Mouse (Mus musculus): Measurements from ENCODE around the gene Kank1. TPM values are rescaled to one million over a fixed set of nuclear protein-coding genes. Genes with fewer than 3 reads are reported as not detected.

Gene Kank1
- 7.8 and 8.0 TPM in 2 replicates for polyA plus RNA-seq (2016; fragmentation: Nextera tagmentation; extraction: Ambion mirVana)

DNA sequence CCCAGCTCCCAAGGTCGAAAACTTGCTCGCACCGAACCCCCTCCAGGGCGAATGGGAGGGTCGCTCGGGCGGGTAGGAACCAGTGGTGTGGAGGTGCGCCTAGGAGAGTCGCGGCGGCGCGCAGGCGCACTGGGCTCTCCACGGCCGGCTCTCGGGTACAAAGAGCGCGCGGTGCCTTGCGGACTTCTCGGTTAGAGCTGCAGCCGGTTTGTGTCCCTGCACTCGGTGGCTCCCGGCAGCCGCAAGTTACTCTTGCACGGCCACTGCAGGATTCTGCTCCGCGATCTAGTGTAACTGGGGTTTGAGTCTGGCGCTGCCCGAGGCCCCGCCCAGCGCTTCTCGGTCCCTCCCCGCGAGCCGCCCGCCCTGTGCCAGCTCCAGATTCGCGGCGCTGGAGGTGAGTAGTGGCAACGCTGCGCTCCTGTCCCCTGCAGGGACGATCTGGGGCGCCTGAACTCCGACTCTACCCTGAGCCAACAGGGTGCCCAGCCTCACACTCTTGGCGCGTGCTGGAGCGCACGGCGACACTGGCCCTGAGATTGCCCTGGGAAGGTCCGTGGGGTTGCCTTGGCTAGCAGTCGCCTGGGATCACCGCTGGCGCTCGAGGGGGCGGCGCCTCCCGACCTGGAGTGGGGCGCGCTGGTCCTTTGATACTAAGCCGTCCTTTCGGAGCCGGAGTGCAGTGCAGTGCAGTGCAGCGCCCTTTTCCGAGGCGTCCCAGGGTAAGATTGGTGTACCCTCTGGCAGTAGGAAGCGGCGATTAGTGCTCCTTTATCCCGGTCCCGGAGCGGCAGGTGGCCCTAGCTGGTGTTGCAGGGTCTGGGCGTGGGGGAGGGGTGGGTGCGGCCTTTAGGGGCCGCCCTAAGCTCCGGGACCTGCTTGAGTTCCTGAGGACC, at the start of gene Kank1:
Gene Kank1, plus strand, starts transcription at position 380 of the 896 bp plus-strand sequence.
- H3K4me3 ChIP-seq, result peak within 1 kb of the TSS; percentile 58
- WGBS (ENCODE audit: insufficient replicate concordance), result 2% methylated on average over 76 of the region's 76 CpGs
- peak; percentile 71 for ATAC-seq
- no peaks in the 10 kb centered on the region for H3K9me3 ChIP-seq (replicated peaks)
- H3K4me1 ChIP-seq, result peaks cover 7% of the 10 kb centered on the region; the same call in 1 of the 2 replicates
- H3K4me2 ChIP-seq, result peak within 1 kb of the TSS; percentile 72
- H3K27me3 ChIP-seq (replicated peaks), result peaks cover 64% of the 10 kb centered on the region
- H3K27ac ChIP-seq, result peak within 1 kb of the TSS; percentile 48; the same call in 1 of the 2 replicates
- H3K9ac ChIP-seq, result peak within 1 kb of the TSS; percentile 31
- H3K36me3 ChIP-seq, result no peaks in the 10 kb centered on the region

DNA sequence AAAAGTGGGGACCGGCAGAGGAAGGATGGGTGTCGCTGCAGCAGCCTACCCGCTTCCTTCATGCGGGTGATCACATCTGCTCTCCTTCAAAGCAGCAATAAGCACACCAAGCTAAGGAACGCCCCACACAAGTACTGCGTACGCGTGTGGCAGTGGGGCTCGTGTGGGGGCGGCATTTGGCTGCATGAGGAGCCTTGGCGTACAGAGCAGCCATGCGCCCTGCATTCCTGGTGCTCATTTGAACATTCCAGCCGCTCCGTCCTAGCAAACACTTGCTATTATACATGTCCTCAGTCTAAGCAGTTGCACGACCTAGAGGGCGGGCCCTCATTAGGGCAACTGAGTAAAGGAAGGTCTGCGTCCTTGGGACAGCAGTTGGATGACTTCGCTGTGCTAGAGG, 49.1 kb upstream of the Kank1 start:
- WGBS (ENCODE audit: insufficient replicate concordance), result 85% methylated on average over 18 of the region's 18 CpGs
- ATAC-seq, result no peak

DNA sequence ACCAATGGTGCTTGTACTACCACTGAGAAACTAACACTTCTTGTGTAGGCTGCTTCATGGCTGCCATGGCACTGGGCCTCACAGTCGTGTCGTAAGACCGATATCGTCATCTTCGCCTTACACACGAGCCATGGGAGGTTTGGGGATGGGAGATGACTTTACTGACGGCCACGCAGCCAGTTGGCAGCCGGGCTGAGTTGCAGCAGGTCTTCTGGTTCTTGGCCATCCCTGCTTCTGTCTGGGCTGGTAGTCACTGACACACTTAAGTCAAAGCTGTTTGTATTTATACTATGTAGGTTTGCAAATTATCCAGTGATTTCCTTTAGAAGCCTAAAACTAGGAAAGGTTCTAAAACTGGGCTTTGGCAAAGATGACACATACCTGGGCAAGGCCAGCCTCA, 43.0 kb upstream of the Kank1 start:
- H3K9ac ChIP-seq, result no peak overlapping the region

More for the DNA sequence above, 49.1 kb upstream of the Kank1 start:
- no peaks in the 10 kb centered on the region for H3K9me3 ChIP-seq (replicated peaks)
- no peak overlapping the region for H3K4me3 ChIP-seq
- peaks cover 69% of the 10 kb centered on the region for H3K36me3 ChIP-seq
- H3K27me3 ChIP-seq (replicated peaks), result no peaks in the 10 kb centered on the region
- H3K4me1 ChIP-seq, result no peaks in the 10 kb centered on the region
- H3K27ac ChIP-seq, result no peak overlapping the region
- H3K4me2 ChIP-seq, result no peak overlapping the region
- H3K9ac ChIP-seq, result no peak overlapping the region

DNA sequence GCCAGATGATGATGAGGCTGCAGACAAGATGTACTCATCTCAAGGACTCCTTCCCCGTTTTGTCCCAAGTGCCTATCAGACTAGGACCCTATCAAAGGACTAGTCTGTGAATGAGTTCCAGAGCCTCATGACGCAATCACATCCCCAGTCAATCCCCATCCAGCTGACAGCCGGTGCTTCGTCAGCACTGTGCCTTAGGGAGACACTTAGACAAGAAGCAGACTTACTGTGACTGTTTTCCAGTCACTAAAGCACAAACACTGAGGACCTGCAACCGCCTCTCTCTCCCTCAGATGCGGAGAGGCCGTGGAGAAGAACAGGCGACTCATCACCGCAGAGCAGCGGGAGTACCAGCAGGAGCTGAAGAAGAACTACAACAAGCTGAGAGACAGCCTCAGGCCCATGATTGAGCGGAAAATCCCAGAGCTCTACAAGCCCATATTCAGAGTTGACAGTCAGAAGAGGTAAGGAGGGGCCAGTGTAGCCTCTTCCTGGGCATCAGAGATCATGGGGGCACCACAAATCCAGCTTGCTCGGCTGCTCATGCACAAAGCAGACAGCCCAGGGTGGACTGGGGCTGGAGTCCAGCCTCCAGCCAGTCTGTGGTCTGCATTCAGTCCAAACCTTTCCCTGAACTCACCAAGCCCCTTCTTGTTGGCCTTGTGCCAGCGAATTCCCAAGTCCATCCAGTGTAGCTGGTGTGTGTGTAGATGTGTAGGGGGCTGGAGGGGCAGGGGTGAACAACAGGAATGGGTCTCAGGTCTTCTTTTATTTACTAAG, 36.5 kb upstream of the Kank1 start:
- H3K4me1 ChIP-seq, result no peaks in the 10 kb centered on the region
- H3K9ac ChIP-seq, result no peak overlapping the region
- no peak overlapping the region for H3K4me3 ChIP-seq
- H3K27me3 ChIP-seq (replicated peaks), result no peaks in the 10 kb centered on the region
- H3K9me3 ChIP-seq (replicated peaks), result no peaks in the 10 kb centered on the region
- H3K36me3 ChIP-seq, result peaks cover 6% of the 10 kb centered on the region; the same call in 1 of the 2 replicates
- 69% methylated on average over 13 of the region's 13 CpGs for WGBS (ENCODE audit: insufficient replicate concordance)
- H3K27ac ChIP-seq, result no peak overlapping the region
- no peak for ATAC-seq
- no peak overlapping the region for H3K4me2 ChIP-seq

More for the DNA sequence above, 43.0 kb upstream of the Kank1 start:
- ATAC-seq, result no peak
- H3K9me3 ChIP-seq (replicated peaks), result no peaks in the 10 kb centered on the region
- H3K4me1 ChIP-seq, result no peaks in the 10 kb centered on the region
- no peaks in the 10 kb centered on the region for H3K27me3 ChIP-seq (replicated peaks)
- H3K36me3 ChIP-seq, result peaks cover 51% of the 10 kb centered on the region
- no peak overlapping the region for H3K27ac ChIP-seq
- WGBS (ENCODE audit: insufficient replicate concordance), result 77% methylated on average over 9 of the region's 9 CpGs
- no peak overlapping the region for H3K4me3 ChIP-seq
- H3K4me2 ChIP-seq, result no peak overlapping the region

DNA sequence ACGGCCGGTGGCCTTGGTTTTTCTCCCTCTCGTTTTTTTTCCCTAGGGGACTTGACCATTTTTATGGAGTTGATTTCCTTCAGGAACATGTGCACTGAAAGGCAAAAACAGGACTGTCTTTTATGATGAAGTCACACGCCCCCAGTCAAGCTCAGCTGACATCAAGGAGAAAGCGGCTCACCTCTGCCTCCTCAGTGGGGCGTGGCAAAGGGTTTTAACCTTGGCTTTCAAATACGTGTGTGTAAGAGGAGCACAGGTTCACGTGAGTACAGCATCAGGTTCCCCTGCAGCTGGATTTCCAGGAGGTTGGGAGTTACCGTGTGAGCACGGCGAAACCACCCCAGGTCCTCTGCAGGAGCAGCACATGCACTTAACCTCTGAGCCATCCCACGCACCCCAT, 33.7 kb upstream of the Kank1 start:
- no peaks in the 10 kb centered on the region for H3K4me1 ChIP-seq
- H3K9ac ChIP-seq, result no peak overlapping the region
- ATAC-seq, result no peak
- no peaks in the 10 kb centered on the region for H3K9me3 ChIP-seq (replicated peaks)
- 77% methylated on average over 12 of the region's 12 CpGs for WGBS (ENCODE audit: insufficient replicate concordance)
- no peak overlapping the region for H3K27ac ChIP-seq
- H3K27me3 ChIP-seq (replicated peaks), result peaks cover 22% of the 10 kb centered on the region
- H3K36me3 ChIP-seq, result peaks cover 6% of the 10 kb centered on the region; the same call in 1 of the 2 replicates
- H3K4me3 ChIP-seq, result no peak overlapping the region
- H3K4me2 ChIP-seq, result no peak overlapping the region

DNA sequence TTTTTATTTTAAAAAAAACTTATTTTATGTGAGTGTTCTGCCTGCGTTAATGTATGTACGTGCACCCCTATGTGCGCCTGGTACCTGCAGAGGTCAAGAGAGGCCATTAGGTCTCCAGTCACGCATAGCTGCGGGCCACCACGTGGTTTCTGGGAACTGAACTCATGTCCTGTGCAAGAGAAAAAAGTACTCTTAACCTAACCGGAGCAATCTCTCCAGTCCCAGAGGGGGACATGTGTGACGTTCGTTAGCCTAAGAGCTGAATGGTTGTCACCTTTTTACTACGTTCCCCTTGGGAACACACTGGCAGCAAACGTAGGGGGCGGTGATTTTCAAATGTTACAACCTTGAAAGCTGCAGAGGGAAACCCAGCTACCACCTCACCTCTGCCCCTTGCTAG, 29.8 kb upstream of the Kank1 start:
- WGBS (ENCODE audit: insufficient replicate concordance), result 51% methylated on average over 12 of the region's 12 CpGs
- Histone ChIP-seq H3K9me3 (replicated peaks) (no peaks in the 10 kb centered on the region), H3K27ac (no peak overlapping the region), H3K4me2 (no peak overlapping the region), H3K27me3 (replicated peaks) (peaks cover 37% of the 10 kb centered on the region), H3K4me3 (no peak overlapping the region), H3K9ac (no peak overlapping the region), H3K4me1 (no peaks in the 10 kb centered on the region), H3K36me3 (no peaks in the 10 kb centered on the region)
- no peak for ATAC-seq

DNA sequence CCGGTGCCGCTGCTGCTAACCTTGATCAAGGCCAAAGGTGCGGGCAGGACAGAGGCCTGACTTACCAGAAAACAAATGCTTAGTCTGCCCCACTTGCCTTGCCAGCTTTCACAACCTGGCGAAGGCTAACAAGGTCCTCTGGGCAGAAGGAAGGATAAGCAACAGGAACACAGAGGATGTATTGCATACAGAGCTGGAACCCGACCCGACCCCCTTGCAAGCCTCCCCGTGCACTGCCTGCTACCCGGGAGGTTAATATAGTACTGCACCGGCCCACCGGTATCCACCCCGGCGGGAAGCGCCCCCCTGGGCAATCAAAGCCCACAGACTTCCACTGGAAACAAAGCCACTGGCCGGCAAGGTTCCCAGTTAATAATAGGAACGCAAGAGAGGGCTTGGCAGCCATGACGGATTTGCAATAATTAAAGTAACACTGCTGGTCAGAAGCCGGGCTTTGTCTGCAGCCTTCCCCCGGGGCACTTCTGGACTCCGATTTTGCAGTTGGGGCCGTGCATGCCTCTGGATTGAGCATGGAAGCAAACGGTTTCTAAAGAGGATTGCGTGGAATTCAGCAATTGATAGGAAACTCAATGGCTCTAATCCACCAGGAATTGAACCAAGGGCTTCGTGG, 28.9 kb upstream of the Kank1 start:
- Histone ChIP-seq H3K4me2 (no peak overlapping the region), H3K9me3 (replicated peaks) (no peaks in the 10 kb centered on the region), H3K36me3 (no peaks in the 10 kb centered on the region), H3K27ac (no peak overlapping the region), H3K9ac (no peak overlapping the region), H3K27me3 (replicated peaks) (peaks cover 37% of the 10 kb centered on the region), H3K4me1 (no peaks in the 10 kb centered on the region), H3K4me3 (no peak overlapping the region)
- no peak for ATAC-seq
- 29% methylated on average over 23 of the region's 23 CpGs for WGBS (ENCODE audit: insufficient replicate concordance)

DNA sequence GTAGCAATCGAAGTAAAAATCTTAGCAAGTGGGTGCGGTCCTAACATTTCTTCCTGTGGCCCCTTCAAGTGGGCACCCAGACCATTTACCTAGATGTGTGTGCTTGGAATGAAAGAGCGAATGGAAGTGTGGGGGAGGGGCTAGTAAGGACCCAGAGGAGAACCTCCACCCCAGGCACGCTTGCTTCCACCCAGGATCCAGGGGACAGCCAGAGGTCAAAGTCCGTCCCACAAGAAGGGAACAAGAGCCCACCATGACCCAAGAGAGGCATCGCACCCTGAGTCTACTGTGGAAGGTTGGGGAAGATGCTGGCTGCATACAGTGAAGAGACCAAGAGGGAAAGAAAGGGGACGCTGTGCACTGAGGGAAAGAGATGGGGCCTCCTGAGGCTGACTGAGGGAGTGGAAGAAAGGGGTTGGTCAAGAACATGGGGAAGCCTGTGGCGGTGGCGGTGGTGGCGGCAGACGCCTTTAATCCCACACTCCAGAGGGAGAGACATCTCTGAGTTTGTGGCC, 28.1 kb upstream of the Kank1 start:
- no peaks in the 10 kb centered on the region for H3K36me3 ChIP-seq
- no peaks in the 10 kb centered on the region for H3K4me1 ChIP-seq
- no peak overlapping the region for H3K9ac ChIP-seq
- ATAC-seq, result no peak
- WGBS (ENCODE audit: insufficient replicate concordance), result 55% methylated on average over 11 of the region's 11 CpGs
- no peaks in the 10 kb centered on the region for H3K9me3 ChIP-seq (replicated peaks)
- no peak overlapping the region for H3K4me3 ChIP-seq
- peaks cover 37% of the 10 kb centered on the region for H3K27me3 ChIP-seq (replicated peaks)
- H3K4me2 ChIP-seq, result no peak overlapping the region
- no peak overlapping the region for H3K27ac ChIP-seq

DNA sequence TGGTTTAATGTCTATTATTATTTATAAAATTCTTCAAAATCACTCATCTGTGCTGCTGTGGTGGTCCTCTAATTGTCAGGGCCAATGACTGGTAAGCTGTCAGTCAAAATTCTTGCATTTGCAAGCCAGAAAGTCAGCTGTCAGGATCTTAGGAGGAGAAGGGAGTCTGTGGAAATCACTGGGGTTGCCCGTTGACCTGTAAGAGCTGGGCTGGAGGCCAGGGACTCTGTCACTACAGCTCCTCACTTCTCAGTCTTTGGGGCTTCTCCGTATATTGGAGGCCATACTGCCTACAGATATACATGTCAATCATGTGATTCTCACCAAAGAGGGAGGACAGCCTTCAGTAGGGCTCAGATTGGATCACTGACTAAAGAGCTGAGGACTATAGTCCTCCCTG, 16.2 kb upstream of the Kank1 start:
- Histone ChIP-seq H3K36me3 (no peaks in the 10 kb centered on the region), H3K4me3 (no peak overlapping the region), H3K4me2 (no peak overlapping the region), H3K9ac (no peak overlapping the region), H3K9me3 (replicated peaks) (no peaks in the 10 kb centered on the region), H3K27ac (no peak overlapping the region), H3K27me3 (replicated peaks) (no peaks in the 10 kb centered on the region), H3K4me1 (no peaks in the 10 kb centered on the region)
- 57% methylated on average over 2 of the region's 2 CpGs for WGBS (ENCODE audit: insufficient replicate concordance)
- ATAC-seq, result no peak

DNA sequence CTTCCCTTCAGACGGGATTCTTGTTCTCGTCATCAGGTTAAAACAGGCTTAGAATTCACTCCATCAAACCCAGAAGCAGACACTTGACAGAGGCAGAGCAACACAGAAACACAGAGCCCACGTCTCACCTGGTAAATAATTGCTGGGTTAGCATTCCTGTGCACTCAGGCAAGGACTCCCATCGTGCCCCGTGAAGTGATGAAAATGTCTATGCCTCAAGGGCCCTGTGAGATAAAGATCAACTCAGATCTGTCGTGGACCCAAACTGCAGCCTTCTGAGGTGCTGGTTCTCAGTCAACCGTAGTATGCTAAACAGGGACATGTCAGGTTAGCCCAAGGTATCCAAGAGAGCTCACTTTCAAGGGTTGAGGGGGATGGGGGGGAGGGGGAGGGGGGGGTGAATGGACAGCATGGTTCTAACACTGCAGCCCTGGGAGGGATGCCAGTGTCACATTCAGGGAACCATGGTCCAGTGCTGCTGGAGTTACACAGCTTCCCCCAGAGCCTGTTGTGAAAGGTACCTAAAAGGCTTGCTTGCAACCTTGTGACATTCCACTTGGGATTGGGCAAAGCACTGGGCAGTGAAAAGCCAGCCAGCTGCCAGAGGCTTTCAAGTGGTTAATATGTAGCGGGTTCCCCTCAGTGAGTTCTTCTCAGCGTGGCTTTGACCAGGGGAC, 14.7 kb upstream of the Kank1 start:
- Histone ChIP-seq H3K9me3 (replicated peaks) (no peaks in the 10 kb centered on the region), H3K36me3 (no peaks in the 10 kb centered on the region), H3K4me3 (no peak overlapping the region), H3K27ac (no peak overlapping the region), H3K4me2 (no peak overlapping the region), H3K27me3 (replicated peaks) (no peaks in the 10 kb centered on the region), H3K4me1 (no peaks in the 10 kb centered on the region), H3K9ac (no peak overlapping the region)
- WGBS (ENCODE audit: insufficient replicate concordance), result 51% methylated on average over 9 of the region's 9 CpGs
- ATAC-seq, result no peak; the same call in 1 of the 2 replicates
